Mouse (Mus musculus) bone marrow macrophage, adult 2 months (primary cell): ENCODE data around the gene Dmc1.

ENCODE experiments used
- CTCF ChIP-seq: IDR thresholded peaks from 2 replicates; pipeline ENCODE4 v1.5.1; 2012; ENCODE audit warnings: low read depth, mild to moderate bottlenecking, low read length, moderate library complexity
- POLR2A ChIP-seq: IDR thresholded peaks from 2 replicates; pipeline ENCODE4 v1.6.1; 2012; ENCODE audit warnings: mild to moderate bottlenecking, low read depth, low read length, borderline replicate concordance

DNA sequence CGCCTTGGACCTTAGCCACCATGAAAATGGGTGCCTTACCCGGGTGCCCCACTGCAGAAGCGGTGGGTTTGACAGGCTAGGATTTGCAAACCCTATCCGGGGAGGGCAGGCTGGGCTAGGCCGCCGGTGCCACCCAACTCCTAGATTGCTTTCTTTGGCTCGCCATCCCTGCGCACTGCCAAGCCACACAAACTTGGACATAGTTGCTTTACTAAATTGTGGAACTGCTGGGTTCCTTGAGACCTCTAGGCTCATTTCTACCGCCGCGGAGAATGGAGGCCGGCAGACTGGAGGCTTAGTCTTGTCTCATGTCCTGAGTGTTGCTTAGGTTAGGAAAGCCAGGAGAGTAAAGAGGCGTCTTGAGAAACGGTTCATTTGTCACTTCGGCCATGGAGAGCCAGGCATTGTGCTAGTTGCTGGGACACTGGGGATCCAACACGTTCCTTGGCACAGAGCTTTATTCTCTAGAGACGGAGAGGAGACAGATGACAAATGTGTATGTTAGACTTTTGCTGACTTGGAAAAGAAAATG, 57.6 kb downstream of the Dmc1 start:
- TF ChIP-seq POLR2A (no peak), CTCF (no peak)
